Mouse (Mus musculus) hindbrain, embryonic 11.5 days (tissue): ENCODE data around the gene Ncor1. TPM values are rescaled to one million over a fixed set of nuclear protein-coding genes. Genes with fewer than 3 reads are reported as not detected.
A peak's percentile ranks its signal among the peaks of the same experiment; 100 is the strongest.
"Not testable (repeated sequence)": the region's sequence is repeated elsewhere in the genome, so short reads cannot be mapped to it uniquely, and the experiment has no call there.

Source experiments
- ATAC-seq: fragments of 200-750 bp; cut with Nextera tagmentation; 2 replicates; pipeline ENCODE4 v1.8.0; 2017; ENCODE audit warnings: mild to moderate bottlenecking, moderate TSS enrichment, moderate library complexity; ENCODE audit not compliant: low FRiP score
- DNase-seq: peaks from one replicate; pipeline ENCODE4 v3.0.0-alpha.2; 2015; ENCODE audit warnings: low spot score
- H3K27ac ChIP-seq: fragments of 300-500 bp; sonication (generic); 2 replicates; pipeline ENCODE4 v1.5.1; 2014; ENCODE audit warnings: mild to moderate bottlenecking, low read depth, low read length
- H3K27me3 ChIP-seq: fragments of 300-500 bp; sonication (generic); 2 replicates; pipeline ENCODE4 v1.6.1; 2014; ENCODE audit warnings: mild to moderate bottlenecking, low read length, moderate library complexity, mixed read lengths; ENCODE audit not compliant: control insufficient read depth, insufficient read depth
- H3K36me3 ChIP-seq: fragments of 300-500 bp; sonication (generic); 2 replicates; pipeline ENCODE4 v1.6.1; 2014; ENCODE audit warnings: mild to moderate bottlenecking, low read length, moderate library complexity, mixed read lengths; ENCODE audit not compliant: control insufficient read depth, insufficient read depth
- H3K4me1 ChIP-seq: fragments of 300-500 bp; sonication (generic); replicated peaks from 2 replicates; pipeline ENCODE4 v1.6.1; 2014; ENCODE audit warnings: low read length, mixed read lengths; ENCODE audit not compliant: control insufficient read depth, insufficient read depth
- H3K4me2 ChIP-seq: fragments of 300-500 bp; sonication (generic); replicated peaks from 2 replicates; pipeline ENCODE4 v1.6.1; 2014; ENCODE audit warnings: mild to moderate bottlenecking, low read depth, low read length
- H3K4me3 ChIP-seq: fragments of 300-500 bp; sonication (generic); 2 replicates; pipeline ENCODE4 v1.5.1; 2014; ENCODE audit warnings: low read depth, low read length
- H3K9ac ChIP-seq: fragments of 300-500 bp; sonication (generic); 2 replicates; pipeline ENCODE4 v1.6.1; 2014; ENCODE audit warnings: low read depth, low read length
- H3K9me3 ChIP-seq: fragments of 300-500 bp; sonication (generic); 2 replicates; pipeline ENCODE4 v1.6.1; 2016; ENCODE audit warnings: low read length; ENCODE audit not compliant: control insufficient read depth
- WGBS: fragments of 180-500 bp; shearing (Covaris S2); extraction: QIAGEN DNeasy Blood & Tissue Kit; methylation state at CpG from one replicate; pipeline ENCODE4 v1.1.7; 2014; 5-methylcytosine and 5-hydroxymethylcytosine counted together
- polyA plus RNA-seq: library from polyadenylated mRNA; unstranded; fragments of >200 nt; fragmentation: Nextera tagmentation; extraction: Ambion mirVana; gene quantifications from 2 replicates; pipeline ENCODE4 v1.2.1, GENCODE M21; 2014

Gene Ncor1
- polyA plus RNA-seq, 1 experiment from 2014 or later: 189 TPM

- DNase-seq: no peak
- no peaks in the 10 kb centered on the region for H3K9me3 ChIP-seq
- H3K9ac ChIP-seq: no peak overlapping the region
- H3K27ac ChIP-seq: no peak overlapping the region
- 79% methylated on average over 2 of the region's 2 CpGs for WGBS
- no peak for ATAC-seq
- no peak overlapping the region for H3K4me2 ChIP-seq
- no peaks in the 10 kb centered on the region for H3K4me1 ChIP-seq
- H3K27me3 ChIP-seq: no peaks in the 10 kb centered on the region
- H3K4me3 ChIP-seq: no peak overlapping the region
- H3K36me3 ChIP-seq: 0 out of 2 replicates have a peak, but pooled peaks cover 6% of the 10 kb centered on the region
These were observed 33.8 kb downstream of the Ncor1 start for GRCm38 (mm10) chr11:62424525-62424924.

- Histone ChIP-seq H3K27ac (no peak overlapping the region), H3K36me3 (0 out of 2 replicates have a peak, but pooled peaks cover 2% of the 10 kb centered on the region), H3K4me2 (no peak overlapping the region), H3K4me3 (no peak overlapping the region), H3K9me3 (no peaks in the 10 kb centered on the region), H3K9ac (no peak overlapping the region), H3K27me3 (no peaks in the 10 kb centered on the region), H3K4me1 (no peaks in the 10 kb centered on the region)
- no peak for ATAC-seq
- WGBS: 96% methylated on average over 4 of the region's 4 CpGs
- DNase-seq: no peak
These were observed 43.3 kb downstream of the Ncor1 start for GRCm38 (mm10) chr11:62415026-62415425.

GRCm38 (mm10) chr11:62409611-62410010 lies 48.7 kb downstream of the Ncor1 start:
- H3K36me3 ChIP-seq: 0 out of 2 replicates have a peak, but pooled peaks cover under 1% of the 10 kb centered on the region
- no peak overlapping the region for H3K9ac ChIP-seq
- H3K27me3 ChIP-seq: no peaks in the 10 kb centered on the region
- H3K27ac ChIP-seq: no peak overlapping the region
- no peak overlapping the region for H3K4me2 ChIP-seq
- no peak for ATAC-seq
- H3K9me3 ChIP-seq: no peaks in the 10 kb centered on the region
- DNase-seq: no peak
- no peaks in the 10 kb centered on the region for H3K4me1 ChIP-seq
- H3K4me3 ChIP-seq: no peak overlapping the region
- WGBS: 100% methylated on average over 1 of the region's 1 CpGs

GRCm38 (mm10) chr11:62408848-62409247 lies 49.5 kb downstream of the Ncor1 start:
- H3K4me1 ChIP-seq: no peaks in the 10 kb centered on the region
- no peaks in the 10 kb centered on the region for H3K36me3 ChIP-seq
- no peak overlapping the region for H3K4me2 ChIP-seq
- H3K9me3 ChIP-seq: no peaks in the 10 kb centered on the region
- DNase-seq: no peak
- no peak overlapping the region for H3K27ac ChIP-seq
- no peak for ATAC-seq
- H3K9ac ChIP-seq: no peak overlapping the region
- H3K27me3 ChIP-seq: no peaks in the 10 kb centered on the region
- H3K4me3 ChIP-seq: no peak overlapping the region
- WGBS: 92% methylated on average over 2 of the region's 2 CpGs

- no peaks in the 10 kb centered on the region for H3K27me3 ChIP-seq
- H3K4me3 ChIP-seq: no peak overlapping the region
- no peak for ATAC-seq
- no peak overlapping the region for H3K27ac ChIP-seq
- 0 out of 2 replicates have a peak, but pooled peaks cover 3% of the 10 kb centered on the region for H3K36me3 ChIP-seq
- H3K4me1 ChIP-seq: no peaks in the 10 kb centered on the region
- no peak overlapping the region for H3K4me2 ChIP-seq
- peak; percentile 36 for DNase-seq
- no peak overlapping the region for H3K9ac ChIP-seq
- no peaks in the 10 kb centered on the region for H3K9me3 ChIP-seq
- 89% methylated on average over 2 of the region's 2 CpGs for WGBS
These were observed 61.9 kb downstream of the Ncor1 start for GRCm38 (mm10) chr11:62396405-62396804.

- H3K9ac ChIP-seq: no peak overlapping the region
- 94% methylated on average over 3 of the region's 3 CpGs for WGBS
- no peaks in the 10 kb centered on the region for H3K4me1 ChIP-seq
- no peak overlapping the region for H3K4me3 ChIP-seq
- no peak overlapping the region for H3K27ac ChIP-seq
- no peak for ATAC-seq
- peaks cover 4% of the 10 kb centered on the region; the same call in 1 of the 2 replicates for H3K36me3 ChIP-seq
- no peaks in the 10 kb centered on the region for H3K27me3 ChIP-seq
- no peak overlapping the region for H3K4me2 ChIP-seq
- no peaks in the 10 kb centered on the region for H3K9me3 ChIP-seq
- no peak for DNase-seq
These were observed 70.0 kb downstream of the Ncor1 start for GRCm38 (mm10) chr11:62388331-62388679.

GRCm38 (mm10) chr11:62387608-62388330 lies 70.6 kb downstream of the Ncor1 start:
- no peaks in the 10 kb centered on the region for H3K4me1 ChIP-seq
- no peak overlapping the region for H3K4me3 ChIP-seq
- ATAC-seq (no peak), DNase-seq (no peak)
- peaks cover 4% of the 10 kb centered on the region; the same call in 1 of the 2 replicates for H3K36me3 ChIP-seq
- no peaks in the 10 kb centered on the region for H3K27me3 ChIP-seq
- 91% methylated on average over 10 of the region's 10 CpGs for WGBS
- H3K9ac ChIP-seq: no peak overlapping the region
- no peak overlapping the region for H3K4me2 ChIP-seq
- H3K9me3 ChIP-seq: no peaks in the 10 kb centered on the region
- H3K27ac ChIP-seq: no peak overlapping the region; the same call in 1 of the 2 replicates

GRCm38 (mm10) chr11:62377202-62377851 lies 81.0 kb downstream of the Ncor1 start:
- H3K27me3 ChIP-seq, H3K4me1 ChIP-seq, H3K4me2 ChIP-seq, H3K36me3 ChIP-seq, DNase-seq, H3K27ac ChIP-seq, ATAC-seq, H3K9me3 ChIP-seq, H3K4me3 ChIP-seq, H3K9ac ChIP-seq: not testable (repeated sequence)
- 88% methylated on average over 6 of the region's 6 CpGs for WGBS

GRCm38 (mm10) chr11:62371776-62372175 lies 86.6 kb downstream of the Ncor1 start:
- WGBS: 94% methylated on average over 2 of the region's 2 CpGs
- H3K4me1 ChIP-seq: no peaks in the 10 kb centered on the region
- H3K27me3 ChIP-seq: no peaks in the 10 kb centered on the region
- H3K4me2 ChIP-seq: no peak overlapping the region
- H3K27ac ChIP-seq: no peak overlapping the region
- H3K9ac ChIP-seq: no peak overlapping the region
- no peak overlapping the region for H3K4me3 ChIP-seq
- no peak for DNase-seq
- no peak for ATAC-seq
- H3K36me3 ChIP-seq: peaks cover 7% of the 10 kb centered on the region; the same call in 1 of the 2 replicates
- no peaks in the 10 kb centered on the region for H3K9me3 ChIP-seq
